Mouse (Mus musculus) cerebellum, postnatal 4 days (tissue): ENCODE measurements around the gene Cdh6.
A peak's percentile ranks its signal among the peaks of the same experiment; 100 is the strongest.

Experiments used
- DNase-seq, 2 experiments: peaks; one replicate each; pipeline ENCODE4 v3.0.0; 2022; ENCODE audit warnings: low spot score in 2 of 2, mixed read lengths in 1 of 2

Gene Cdh6

GRCm38 (mm10) chr15:13173071-13173778 lies at the start of gene Cdh6:
Gene Cdh6 (minus strand): TSS chr15:13173675.
- peak; percentile 29 to 63 for DNase-seq

GRCm38 (mm10) chr15:13219727-13220454 lies 46.4 kb upstream of the Cdh6 start:
- no peak for DNase-seq

- DNase-seq, result no peak
These were observed 44.3 kb upstream of the Cdh6 start for GRCm38 (mm10) chr15:13217800-13218199.

DNA sequence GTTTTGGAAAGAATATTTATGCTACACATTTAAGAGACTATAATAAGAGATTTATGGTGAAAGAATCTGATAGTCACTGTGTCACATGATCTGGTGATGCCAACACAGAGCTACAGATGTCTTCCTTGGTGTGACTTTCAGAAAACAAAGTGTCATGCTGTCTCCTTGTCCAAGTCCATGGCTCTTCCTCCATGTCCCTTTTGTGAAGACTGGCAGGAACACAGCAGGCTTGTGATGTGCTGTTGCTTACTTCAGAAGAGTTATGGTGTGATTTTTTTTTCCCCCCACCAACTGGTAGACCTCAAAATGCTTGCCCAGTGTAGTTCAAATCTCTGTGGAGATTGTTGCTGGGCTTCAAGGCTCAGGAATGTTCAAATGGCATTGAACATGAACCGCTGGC lies 43.7 kb upstream of the Cdh6 start:
- no peak for DNase-seq

GRCm38 (mm10) chr15:13212956-13213355 lies 39.5 kb upstream of the Cdh6 start:
- no peak for DNase-seq

DNA sequence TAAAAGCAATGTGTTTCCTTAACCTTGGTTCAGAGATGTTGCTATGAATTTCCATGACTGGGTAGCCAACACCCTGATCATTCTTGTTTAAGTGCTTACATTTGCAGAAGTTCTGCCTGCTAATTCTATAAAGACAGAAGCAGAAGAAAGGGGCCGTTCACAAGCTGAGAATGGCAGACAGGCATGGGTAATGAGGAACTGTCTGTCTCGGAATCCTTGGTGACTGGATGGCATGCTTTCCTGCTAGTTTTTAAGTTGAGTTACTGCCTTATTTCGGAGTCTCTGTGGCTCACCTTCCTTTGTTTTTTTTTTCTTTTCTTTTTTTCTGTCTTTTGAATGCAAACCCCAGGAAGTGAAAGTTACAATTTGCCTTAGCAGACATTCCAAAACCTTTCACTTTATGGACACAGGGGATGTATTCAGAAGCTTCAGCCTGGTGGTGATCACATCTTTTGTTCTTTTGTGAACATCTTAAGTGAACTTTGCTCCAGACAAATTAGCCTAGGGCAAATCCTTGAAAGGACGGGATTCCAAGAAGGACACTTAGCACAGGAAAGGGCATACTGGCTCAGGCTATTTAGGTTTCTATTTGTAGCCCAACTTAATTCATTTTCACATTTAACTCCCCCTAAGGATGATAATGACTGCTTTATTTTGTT lies 38.7 kb upstream of the Cdh6 start:
- no peak for DNase-seq

DNA sequence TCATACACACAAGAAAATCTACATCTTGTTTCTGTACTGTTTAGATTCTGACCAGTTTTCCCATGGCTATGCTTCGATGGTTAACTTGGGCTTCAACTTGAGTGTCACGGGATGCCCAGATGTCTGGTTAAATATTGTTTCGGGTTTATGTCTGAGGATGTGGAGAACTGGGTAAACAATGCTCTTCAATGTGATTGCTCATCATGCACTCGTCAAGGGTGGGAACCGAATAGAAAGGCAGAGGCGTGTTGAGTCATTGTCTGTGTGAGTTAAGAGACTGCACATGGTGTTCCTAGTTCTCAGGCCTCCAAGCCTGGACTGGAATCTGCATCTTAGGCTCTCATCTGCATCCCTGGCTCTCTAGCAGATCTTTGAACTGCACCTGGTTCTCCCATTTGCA lies 36.7 kb upstream of the Cdh6 start:
- DNase-seq, result no peak

GRCm38 (mm10) chr15:13208716-13209115 lies 35.2 kb upstream of the Cdh6 start:
- no peak for DNase-seq

DNA sequence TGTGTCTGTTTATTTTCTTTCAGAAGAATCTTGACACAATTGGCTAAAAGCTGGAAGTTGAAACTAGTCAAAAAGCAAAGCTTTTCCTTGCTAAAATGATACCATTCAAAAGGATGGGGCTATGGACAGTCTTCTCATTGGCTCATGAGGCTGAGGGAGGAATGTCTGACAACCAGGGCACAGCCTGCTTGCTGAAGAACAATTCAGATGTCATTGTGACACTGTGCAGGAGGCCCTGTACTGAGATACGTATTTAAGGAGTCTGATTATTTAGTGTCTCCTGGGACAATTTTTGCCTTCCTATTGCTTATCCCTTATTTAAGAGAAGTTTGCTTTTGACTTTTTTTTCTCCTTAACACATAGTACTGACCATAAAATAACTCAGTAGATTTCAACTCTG lies 22.8 kb upstream of the Cdh6 start:
- no peak for DNase-seq

DNA sequence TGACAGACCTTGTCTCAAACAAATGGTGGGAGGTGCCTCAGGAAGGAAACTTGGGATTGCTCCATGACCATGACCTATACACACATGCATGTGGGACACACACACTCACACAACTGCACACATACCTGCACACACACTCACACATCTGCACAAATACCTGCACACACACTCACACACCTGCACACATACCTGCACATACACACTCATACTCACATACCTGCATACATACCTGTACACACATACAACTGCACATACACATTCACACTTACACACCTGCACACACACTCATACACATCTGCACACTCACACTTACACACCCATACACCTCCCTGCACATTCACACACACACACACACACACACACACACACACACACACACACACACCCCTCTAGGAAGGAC lies 20.6 kb upstream of the Cdh6 start:
- DNase-seq, result no peak

DNA sequence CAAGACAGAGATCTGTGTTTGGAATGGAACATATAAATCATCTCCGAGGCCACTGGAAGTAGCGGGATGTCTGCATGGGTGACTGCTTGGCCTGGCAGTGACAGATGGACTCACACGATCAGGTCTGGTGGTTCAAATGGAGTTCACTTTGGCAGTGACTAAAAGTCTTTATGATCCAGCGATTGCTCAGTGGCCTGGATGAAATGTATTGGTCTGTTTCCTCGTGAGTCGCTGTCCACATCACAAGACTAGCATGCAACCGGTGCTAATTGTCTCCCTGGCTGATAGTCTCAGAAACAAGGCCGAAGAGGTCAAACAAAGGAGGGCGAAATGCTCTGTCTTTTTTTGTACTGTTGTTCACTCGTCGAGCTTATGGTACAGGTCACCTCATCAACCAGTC lies 19.6 kb upstream of the Cdh6 start:
- no peak for DNase-seq

DNA sequence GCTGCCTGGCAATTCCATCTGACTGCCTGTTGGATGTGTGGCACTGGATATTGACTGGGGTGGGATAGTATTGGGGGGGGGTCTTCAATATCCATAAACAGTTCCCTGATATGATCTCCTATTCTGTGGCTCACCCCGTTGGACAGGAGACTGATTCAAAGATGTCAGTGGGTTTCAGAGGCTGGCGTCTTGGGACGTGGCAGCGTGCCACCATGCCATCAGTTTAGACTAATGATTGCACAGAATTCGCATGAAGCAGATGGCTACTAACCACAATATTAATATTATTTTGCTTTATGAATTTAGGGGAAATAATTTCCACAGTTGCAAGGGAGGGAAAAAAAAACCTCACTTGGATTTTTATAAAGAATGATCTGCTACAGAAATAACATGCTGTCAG lies 10.2 kb upstream of the Cdh6 start:
- peak in 1 of 2 experiments; percentile 33 for DNase-seq

DNA sequence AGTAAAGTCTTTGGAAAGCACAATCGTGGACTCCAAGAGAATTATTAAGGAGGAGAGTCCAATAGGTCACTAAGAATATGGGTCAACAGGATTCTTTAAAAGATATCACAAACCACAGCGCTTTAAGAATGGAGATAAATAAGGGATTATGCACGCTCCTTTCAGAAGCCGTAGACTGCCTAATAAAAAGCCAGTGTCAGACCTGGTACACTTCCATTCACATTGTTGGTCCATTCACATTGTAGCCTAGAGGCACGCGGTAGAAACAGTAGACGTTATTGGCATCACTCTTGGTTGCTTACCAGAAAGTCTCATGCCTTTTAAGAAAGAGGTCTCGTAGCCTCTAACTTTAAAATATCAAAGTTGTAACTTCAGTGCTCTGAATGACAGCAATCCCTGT lies 8.0 kb upstream of the Cdh6 start:
- no peak for DNase-seq

DNA sequence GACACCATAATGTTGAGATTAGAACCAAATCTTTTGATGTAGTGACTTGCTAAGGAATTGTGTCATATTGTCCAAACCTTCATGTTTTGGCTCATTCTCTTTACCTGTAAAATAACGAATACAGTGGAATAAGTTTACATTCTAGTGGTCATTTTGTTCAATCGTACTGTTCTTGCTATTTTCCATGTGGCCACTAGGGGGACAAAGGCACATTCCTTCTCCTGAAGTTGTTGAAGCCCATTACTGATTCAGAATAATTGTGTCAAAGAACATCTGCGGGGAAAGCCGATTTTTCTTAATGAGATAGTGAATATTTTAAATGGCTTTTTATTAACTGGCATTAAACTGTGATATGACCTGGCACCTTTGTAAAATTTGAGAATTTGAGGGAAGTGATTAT lies 7.5 kb upstream of the Cdh6 start:
- DNase-seq, result peak in 1 of 2 experiments; percentile 11

- no peak for DNase-seq
These were observed 2.5 kb upstream of the Cdh6 start for GRCm38 (mm10) chr15:13175978-13176377.

GRCm38 (mm10) chr15:13174618-13174980 lies 1.1 kb upstream of the Cdh6 start:
- DNase-seq, result no peak

DNA sequence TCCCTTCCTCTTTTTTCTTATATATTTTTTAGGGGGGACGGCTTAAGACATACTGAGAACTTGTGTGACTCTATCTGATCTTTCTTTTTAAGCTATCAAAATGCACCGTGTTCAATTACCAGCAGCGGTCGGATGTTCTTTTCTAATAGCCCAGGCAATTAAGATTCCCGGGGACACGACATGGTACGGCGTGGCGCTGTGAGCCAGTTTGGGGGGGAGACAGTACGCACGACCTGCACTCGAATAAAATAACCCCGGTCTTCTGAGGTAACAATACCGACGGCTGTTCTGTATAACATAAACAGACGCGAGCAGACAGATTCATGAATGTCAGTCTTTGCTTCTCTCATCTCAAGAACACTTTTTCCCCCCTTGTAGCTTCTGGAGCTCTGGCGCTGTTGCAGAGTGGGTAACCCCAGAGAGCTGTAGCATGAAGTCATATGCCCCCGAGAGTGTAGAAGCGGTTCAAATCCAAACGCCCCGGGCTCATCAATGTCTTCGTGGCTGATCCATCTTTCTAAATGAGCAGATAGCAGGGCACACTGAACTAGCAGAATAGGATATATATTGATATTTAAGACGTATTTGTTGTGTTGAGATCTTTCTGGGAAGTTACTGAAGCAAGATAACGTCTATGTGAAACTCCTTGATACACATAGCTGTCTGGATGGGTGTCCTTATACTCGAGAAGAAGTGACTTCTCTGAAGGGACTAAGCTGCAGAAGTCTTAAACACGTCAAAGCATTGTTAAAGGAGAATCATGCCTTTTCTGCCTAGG lies 554 bp upstream of the Cdh6 start:
- DNase-seq, result no peak

DNA sequence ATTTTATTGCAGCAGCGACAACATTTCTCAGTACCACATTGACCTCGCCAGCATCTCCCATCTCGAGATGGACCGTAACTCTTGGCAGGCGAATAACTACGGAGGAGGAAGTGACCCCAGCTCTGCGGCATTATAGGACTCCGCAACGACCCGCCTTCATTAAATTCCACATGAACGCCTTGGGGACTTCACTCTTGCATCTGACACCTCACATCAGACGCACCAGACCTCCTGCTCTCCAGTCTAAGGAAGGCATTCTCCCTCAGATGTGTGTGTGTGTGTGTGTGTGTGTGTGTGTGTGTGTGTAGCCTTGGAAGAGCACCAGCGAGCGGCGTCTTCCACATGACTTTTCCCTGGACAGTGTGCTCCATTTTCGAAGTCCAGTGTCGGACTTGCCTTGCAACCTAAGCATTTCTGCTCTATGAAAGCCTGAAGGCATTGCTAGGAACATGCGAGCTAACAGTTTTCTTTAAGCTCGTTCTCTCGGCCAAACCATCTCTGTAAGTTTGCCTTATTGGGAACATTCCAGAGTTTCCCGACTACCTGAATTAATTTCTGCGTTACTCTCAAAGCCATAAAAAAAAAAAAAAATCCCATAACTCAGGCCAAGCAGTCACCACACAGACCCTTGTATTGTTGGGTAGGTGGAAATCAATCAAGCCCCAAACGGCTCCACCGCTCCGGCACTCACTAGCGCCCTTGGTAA lies 957 bp downstream of the Cdh6 start:
- DNase-seq, result peak in 1 of 2 experiments; percentile 10

GRCm38 (mm10) chr15:13171486-13172364 lies 1.8 kb downstream of the Cdh6 start:
- no peak for DNase-seq

GRCm38 (mm10) chr15:13165094-13165885 lies 8.2 kb downstream of the Cdh6 start:
- no peak for DNase-seq
